Mouse (Mus musculus) C2C12 (cell line): ENCODE data around the gene Surf4. TPM values are rescaled to one million over a fixed set of nuclear protein-coding genes. Genes with fewer than 3 reads are reported as not detected.

Source experiments
- H3K27me3 ChIP-seq: one replicate; pipeline ENCODE4 v1.6.1; 2011; ENCODE audit not compliant: control insufficient read depth, insufficient read depth, insufficient read length
- H3K36me3 ChIP-seq: one replicate; pipeline ENCODE4 v1.6.1; 2011; ENCODE audit not compliant: control insufficient read depth, insufficient read depth
- H3K4me3 ChIP-seq: one replicate; pipeline ENCODE4 v1.5.1; 2011; ENCODE audit warnings: mild to moderate bottlenecking, control low read depth; ENCODE audit not compliant: poor library complexity, insufficient read depth, severe bottlenecking
- H3K79me2 ChIP-seq: one replicate; pipeline ENCODE4 v1.6.1; 2011; ENCODE audit not compliant: control insufficient read depth, insufficient read depth
- H3K79me3 ChIP-seq: one replicate; pipeline ENCODE4 v1.6.1; 2011; ENCODE audit warnings: low read depth, control low read depth
- H3ac ChIP-seq: one replicate; pipeline ENCODE3; 2011; ENCODE audit warnings: low read depth; ENCODE audit not compliant: control insufficient read depth, insufficient read length
- CEBPB ChIP-seq: IDR thresholded peaks from one replicate; pipeline ENCODE4 v1.6.1; 2011; ENCODE audit warnings: low read depth, mild to moderate bottlenecking, control low read depth, moderate library complexity
- CTCF ChIP-seq: IDR thresholded peaks from one replicate; pipeline ENCODE4 v1.5.1; 2011; ENCODE audit not compliant: control insufficient read depth, insufficient read depth, insufficient read length
- FOSL1 ChIP-seq: IDR thresholded peaks from one replicate; pipeline ENCODE4 v1.8.0; 2011; ENCODE audit warnings: mild to moderate bottlenecking, low read length; ENCODE audit not compliant: poor library complexity, insufficient read depth, severe bottlenecking
- MAX ChIP-seq: IDR thresholded peaks from one replicate; pipeline ENCODE4 v1.6.1; 2011; ENCODE audit warnings: mild to moderate bottlenecking, control low read depth
- MYOD1 ChIP-seq: IDR thresholded peaks from one replicate; pipeline ENCODE4 v1.6.1; 2011; ENCODE audit warnings: low read depth; ENCODE audit not compliant: control insufficient read depth, insufficient read length
- MYOG ChIP-seq: IDR thresholded peaks from one replicate; pipeline ENCODE4 v1.6.1; 2011; ENCODE audit not compliant: control insufficient read depth, insufficient read length; ENCODE audit errors: extremely low read depth
- USF1 ChIP-seq: IDR thresholded peaks from one replicate; pipeline ENCODE4 v1.6.1; 2011; ENCODE audit warnings: low read depth, mild to moderate bottlenecking, control low read depth, moderate library complexity
- polyA plus RNA-seq: library from polyadenylated mRNA; unstranded; fragments of >200 nt; fragmentation: generic; extraction: Trizol; gene quantifications from one replicate; pipeline ENCODE4 v1.2.1, GENCODE M21; 2012; ENCODE audit warnings: missing spikeins

Gene Surf4
- polyA plus RNA-seq, 1 experiment = 165 TPM

- no peaks in the 10 kb centered on the region for H3K36me3 ChIP-seq
- H3K79me3 ChIP-seq = no peaks in the 10 kb centered on the region
- no peak overlapping the region for H3K4me3 ChIP-seq
- no peaks in the 10 kb centered on the region for H3K79me2 ChIP-seq
- no peaks in the 10 kb centered on the region for H3K27me3 ChIP-seq
- no peak overlapping the region for H3ac ChIP-seq
- TF ChIP-seq MYOD1 (no peak), MYOG (no peak), CTCF (no peak), FOSL1 (no peak), MAX (no peak), USF1 (no peak), CEBPB (no peak)
Observed at GRCm38 (mm10) chr2:26878571-26878970, 55.2 kb downstream of the Surf4 start.

GRCm38 (mm10) chr2:26870666-26871065, 63.1 kb downstream of the Surf4 start:
- Histone ChIP-seq H3K36me3 (no peaks in the 10 kb centered on the region), H3K27me3 (peaks cover 36% of the 10 kb centered on the region), H3ac (no peak overlapping the region), H3K4me3 (no peak overlapping the region), H3K79me3 (no peaks in the 10 kb centered on the region), H3K79me2 (no peaks in the 10 kb centered on the region)
- TF ChIP-seq CTCF (no peak), MYOD1 (no peak), MAX (no peak), MYOG (no peak), USF1 (no peak), FOSL1 (no peak), CEBPB (no peak)

Other genes with a start within 250 kb of the Surf4 start
- gene Abo, start 68.9 kb downstream of the Surf4 start, polyA plus RNA-seq = not detected
- 20.1 TPM for gene Surf6, start 31.0 kb downstream of the Surf4 start, polyA plus RNA-seq
- gene Med22, start 23.3 kb downstream of the Surf4 start, polyA plus RNA-seq = 71.0 TPM
- 3,080 TPM for gene Rpl7a, start 23.2 kb downstream of the Surf4 start, polyA plus RNA-seq
- gene Surf2, start 17.6 kb downstream of the Surf4 start, polyA plus RNA-seq = 42.6 TPM
- gene Surf1, start 17.4 kb downstream of the Surf4 start, polyA plus RNA-seq = 40.8 TPM
- gene Stkld1, start 119 bp upstream of the Surf4 start, polyA plus RNA-seq = not detected
- gene Rexo4, start 30.5 kb upstream of the Surf4 start, polyA plus RNA-seq = 30.0 TPM
- 0.09 TPM for gene Adamts13, start 39.5 kb upstream of the Surf4 start, polyA plus RNA-seq
- gene Cacfd1, start 76.0 kb upstream of the Surf4 start, polyA plus RNA-seq = 18.4 TPM
- gene Slc2a6, start 94.1 kb upstream of the Surf4 start, polyA plus RNA-seq = 0.55 TPM
- 3.8 TPM for gene Mymk, start 138.3 kb upstream of the Surf4 start, polyA plus RNA-seq
- 0.04 TPM for gene Adamtsl2, start 145.5 kb upstream of the Surf4 start, polyA plus RNA-seq
- gene Fam163b, start 208.6 kb upstream of the Surf4 start, polyA plus RNA-seq = not detected
- 0.06 TPM for gene Dbh, start 231.3 kb upstream of the Surf4 start, polyA plus RNA-seq